Mouse (Mus musculus) monocyte, adult 2 months (primary cell): Measurements from ENCODE around the gene Pxn.

Source experiments
- DNase-seq, 2 experiments: peaks; one replicate each; pipeline ENCODE4 v3.0.0; 2022; ENCODE audit warnings: low spot score in 2 of 2, low read depth in 1 of 2

The Pxn gene

DNA sequence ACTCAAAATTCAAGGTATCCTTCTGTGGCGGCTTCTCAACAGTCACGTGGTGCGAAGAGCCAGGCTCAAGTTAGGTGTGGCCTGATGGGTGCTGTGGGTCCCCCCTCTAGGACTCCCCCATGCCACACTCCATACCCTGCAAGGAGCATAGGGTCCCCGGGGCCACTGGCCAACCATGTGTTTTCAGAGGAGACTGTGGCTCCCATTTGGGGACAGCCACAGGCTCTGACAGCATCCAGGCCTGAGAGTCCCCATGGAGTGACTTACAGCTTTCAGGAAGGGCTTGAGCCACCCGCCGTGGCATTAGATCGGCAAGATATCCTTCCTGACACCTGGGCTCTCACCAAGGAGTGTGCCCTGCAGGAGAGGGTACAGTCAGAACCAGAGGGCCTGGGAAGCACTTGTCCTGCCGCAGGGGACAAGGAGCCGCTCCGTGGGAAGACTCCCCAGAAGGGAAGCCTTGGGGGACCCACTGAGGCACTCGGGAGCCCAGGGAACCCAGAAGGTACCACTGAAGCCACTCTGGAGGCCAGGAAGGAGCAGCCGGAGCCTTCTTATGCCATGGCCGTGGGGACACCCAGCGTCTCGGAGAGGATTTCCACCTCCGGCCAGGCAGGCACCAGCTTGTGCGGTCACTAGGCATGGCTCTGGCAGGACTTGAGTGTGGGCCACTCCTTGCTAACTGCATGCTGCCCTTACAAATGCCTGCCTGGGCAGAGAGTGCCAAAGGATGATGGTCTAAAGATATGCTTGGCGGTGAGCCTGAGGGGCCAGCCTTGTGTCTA is 42.2 kb downstream of the Pxn start:
- DNase-seq = no peak

DNA sequence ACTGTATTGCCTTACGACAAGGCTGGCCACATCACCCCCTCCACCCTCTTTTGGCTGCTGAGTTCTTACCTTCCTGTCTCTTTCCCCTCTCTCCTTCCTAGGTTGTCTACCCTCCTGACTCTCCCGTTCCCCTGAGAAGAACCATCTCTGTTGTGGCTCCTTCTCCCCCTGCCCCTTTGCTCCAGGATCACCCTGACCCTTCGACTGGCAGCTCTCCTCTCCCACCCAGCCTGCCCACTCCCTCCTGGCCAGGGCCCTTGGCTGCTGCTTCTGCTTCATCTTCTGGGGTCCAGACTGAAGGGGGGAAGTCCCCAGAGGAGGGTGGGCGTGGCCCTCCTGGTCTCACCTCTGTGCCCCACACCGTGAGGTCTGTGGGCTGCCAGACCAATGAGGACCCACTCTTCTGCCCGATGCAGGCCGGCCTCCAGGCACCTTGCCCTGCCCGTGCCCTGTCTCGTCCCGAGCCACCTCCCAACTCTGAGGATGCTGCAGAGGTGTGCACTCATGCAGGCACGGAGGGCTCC is 44.1 kb downstream of the Pxn start:
- DNase-seq = no peak

DNA sequence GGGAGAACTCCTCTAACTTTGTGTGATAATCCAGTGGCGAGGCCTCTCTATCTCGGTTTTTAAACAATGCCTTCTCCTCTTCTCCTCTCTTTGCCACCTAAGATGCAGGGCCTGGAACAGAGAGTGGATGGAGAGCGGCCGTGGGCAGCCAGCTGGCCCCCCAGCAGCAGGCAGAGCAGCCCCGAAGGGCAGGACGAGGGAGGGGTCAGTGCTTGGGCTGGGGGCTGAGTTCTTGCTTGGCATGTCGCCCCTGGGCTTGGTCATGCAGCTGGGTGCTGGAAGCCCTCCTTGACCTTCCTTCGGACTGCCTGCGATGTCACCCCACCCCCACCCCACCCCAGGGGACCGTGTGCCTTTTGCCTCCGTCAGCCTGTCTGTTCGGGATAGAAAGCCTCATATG is 44.9 kb downstream of the Pxn start:
- no peak for DNase-seq

DNA sequence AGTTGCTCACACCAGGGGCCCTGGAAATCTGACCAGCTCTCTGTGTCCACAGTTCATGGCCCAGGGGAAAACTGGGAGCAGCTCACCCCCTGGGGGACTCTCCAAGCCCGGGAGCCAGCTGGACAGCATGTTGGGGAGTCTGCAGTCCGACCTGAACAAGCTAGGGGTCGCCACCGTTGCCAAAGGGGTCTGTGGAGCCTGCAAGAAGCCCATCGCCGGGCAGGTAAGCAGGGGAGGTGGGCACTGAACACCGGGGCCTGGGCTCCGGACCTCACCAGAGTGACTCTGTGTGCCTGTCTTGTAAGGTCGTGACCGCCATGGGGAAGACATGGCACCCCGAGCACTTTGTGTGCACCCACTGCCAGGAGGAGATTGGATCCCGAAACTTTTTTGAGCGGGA is 45.3 kb downstream of the Pxn start:
- DNase-seq = no peak

DNA sequence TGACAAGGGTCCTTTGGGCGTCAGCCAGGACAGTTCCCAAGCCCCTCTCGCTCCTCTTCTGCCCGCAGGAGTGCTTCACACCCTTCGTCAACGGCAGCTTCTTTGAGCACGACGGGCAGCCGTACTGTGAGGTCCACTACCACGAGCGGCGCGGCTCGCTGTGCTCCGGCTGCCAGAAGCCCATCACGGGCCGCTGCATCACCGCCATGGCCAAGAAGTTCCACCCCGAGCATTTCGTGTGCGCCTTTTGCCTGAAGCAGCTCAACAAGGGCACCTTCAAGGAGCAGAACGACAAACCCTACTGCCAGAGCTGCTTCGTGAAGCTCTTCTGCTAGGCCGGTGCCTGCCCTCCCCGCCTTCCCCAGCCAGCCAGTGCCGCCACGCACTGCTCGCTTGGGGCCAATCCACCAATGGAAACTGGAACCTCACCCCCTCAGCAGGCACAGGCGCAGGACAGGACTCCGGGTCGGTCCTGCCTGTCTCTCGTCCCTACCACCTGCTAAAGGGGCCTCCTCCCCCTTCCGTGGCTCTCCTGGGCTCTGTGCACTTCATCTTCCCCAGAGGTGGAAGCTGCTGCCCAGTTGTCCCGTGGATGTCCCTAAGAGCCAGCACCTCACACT is 47.4 kb downstream of the Pxn start:
- no peak for DNase-seq

DNA sequence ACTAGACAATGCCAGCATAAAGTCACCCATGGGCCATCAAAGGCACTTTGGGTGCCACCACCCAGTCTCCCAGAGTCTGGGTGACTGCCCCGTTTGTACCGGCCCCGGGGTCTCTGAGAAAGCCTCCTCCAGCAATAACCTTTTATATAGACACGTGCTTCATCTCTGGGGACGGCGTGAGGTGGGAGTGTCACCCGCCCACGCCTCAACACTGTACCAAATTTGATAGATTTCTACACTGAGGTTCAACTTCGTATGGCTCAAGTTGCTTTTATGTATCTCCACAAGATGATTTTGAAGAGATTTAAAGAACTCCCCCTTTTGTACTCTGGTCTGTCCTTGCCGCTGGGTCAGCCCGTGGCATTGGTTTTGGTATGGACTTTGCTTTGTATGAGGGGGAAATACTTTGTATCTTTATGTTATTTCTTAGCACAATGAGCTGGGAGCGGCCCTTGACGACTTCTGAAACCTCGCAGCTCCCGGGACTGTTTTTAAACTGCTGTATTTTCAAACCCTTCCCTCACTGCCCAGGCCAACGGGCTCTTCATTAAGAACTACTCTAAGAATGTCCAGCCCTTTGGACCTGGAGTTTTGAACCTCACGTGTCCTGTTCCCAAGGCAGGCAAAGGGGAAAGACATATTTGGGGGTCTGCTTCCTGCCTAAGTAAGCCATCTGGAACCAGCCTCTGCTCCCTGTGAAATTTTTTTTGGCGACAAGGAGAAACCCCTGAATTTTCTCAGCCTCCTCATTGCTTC is 48.2 kb downstream of the Pxn start:
- no peak for DNase-seq

DNA sequence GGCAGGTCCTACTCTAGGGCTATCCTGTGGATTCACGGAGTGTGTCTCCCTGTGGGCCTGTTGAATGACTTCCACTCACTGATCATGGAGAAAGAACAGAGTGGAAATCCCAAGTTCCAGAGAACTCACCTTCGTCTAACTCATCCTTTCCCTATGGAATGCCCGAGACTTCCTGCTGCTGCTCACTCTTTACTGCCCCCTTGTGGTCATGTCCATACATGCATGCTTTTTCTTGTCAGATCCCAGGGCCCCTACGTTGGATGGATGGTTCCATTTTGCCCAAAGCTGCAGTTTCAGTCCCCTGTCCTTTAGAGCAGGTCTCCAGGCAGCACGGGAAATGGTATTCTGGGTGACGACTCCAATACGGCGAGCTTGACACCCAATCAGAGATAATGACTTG is 49.7 kb downstream of the Pxn start:
- peak in 1 of 2 experiments; percentile 43 for DNase-seq

DNA sequence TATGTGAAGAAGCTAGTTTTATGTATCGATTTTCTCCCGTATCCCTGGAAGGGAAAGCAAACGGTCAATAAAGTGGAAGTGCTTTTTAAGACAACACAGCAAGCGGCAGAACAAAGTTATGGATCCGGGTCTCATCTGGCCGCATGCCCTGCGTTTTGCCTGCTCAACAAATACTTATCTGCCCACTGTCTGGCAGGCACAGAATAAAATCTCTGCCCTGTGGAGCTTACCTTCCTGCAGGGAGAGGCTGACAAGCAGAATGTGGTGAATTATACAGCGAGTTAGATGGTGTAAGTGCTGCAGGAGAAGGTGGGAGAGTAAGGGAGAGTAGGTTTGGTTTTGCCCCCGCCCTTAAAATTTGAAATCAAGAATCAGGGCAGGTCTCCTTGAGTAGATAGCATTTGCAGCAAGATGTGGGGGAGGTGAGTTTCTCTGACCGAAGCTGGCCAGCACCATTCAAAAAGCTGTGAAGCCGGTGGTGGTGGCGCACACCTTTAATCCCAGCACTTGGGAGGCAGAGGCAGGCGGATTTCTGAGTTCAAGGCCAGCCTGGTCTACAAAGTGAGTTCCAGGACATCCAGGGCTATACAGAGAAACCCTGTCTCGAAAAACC is 51.8 kb downstream of the Pxn start:
- no peak for DNase-seq

DNA sequence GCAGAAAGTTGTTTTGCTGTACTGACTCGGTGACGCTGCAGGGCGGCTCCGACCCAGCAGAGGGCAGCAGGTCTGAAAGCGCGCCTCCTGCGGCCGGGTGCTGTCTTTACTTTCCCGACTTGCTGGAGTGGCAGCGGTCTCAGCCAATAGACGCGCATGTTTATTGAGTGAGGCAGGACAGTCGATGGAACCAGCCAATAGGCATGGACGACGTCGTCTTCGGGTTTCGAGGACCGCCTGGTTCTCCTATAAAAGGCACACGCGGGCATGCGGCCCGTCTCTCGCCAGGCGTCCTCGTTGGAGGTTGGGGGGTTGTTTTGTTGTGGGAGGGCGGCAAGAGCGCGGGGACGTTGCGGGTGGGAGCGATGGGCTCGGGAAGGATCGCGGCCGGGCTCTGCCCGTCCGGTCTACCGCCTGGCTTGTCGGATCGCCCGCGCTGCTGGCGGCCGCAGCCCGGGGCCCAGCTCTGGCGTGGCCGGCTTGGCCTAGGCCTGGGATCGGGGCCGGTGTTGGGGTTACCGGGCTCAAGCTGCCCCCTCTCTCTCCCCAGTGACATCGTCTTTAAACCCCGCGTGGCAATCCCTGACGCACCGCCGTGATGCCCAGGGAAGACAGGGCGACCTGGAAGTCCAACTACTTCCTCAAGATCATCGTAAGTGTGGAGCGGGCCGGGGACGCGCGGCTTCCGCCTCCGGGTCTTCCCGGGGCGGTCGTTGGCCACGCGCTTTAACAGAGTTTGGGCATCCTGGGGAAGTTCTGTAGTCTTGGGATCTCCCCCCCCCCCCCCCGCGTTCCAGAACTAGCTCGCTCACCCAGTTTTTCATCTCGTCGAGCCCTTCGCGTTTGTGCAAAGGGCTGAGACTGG is 53.0 kb downstream of the Pxn start, which contains the start of gene Rplp0:
TSS of gene Rplp0 (plus strand) at position 231 of the 865 bp plus-strand sequence.
- peak; percentile 97 to 99 for DNase-seq

DNA sequence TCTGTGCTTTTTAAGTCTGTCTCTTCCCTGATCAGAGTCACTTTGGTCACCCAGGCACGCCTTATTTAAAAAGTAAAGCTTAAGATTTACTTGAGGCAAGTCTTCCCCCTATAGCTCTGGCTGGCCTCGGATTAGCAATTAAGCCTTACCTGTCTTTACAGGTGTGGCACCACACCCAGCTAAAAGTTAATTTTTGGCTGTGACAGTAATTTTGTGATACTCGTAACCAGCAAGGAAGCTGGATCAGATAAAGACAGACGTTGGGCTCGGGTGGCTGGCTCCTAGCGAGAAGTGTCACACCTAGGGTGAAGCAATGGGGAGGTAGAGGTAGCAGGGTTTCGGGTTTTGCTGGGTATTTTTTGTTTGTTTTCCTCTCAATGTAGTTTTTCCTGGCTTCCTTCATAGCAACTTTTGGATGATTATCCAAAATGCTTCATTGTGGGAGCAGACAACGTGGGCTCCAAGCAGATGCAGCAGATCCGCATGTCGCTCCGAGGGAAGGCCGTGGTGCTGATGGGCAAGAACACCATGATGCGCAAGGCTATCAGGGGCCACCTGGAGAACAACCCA is 53.9 kb downstream of the Pxn start:
- DNase-seq = no peak

DNA sequence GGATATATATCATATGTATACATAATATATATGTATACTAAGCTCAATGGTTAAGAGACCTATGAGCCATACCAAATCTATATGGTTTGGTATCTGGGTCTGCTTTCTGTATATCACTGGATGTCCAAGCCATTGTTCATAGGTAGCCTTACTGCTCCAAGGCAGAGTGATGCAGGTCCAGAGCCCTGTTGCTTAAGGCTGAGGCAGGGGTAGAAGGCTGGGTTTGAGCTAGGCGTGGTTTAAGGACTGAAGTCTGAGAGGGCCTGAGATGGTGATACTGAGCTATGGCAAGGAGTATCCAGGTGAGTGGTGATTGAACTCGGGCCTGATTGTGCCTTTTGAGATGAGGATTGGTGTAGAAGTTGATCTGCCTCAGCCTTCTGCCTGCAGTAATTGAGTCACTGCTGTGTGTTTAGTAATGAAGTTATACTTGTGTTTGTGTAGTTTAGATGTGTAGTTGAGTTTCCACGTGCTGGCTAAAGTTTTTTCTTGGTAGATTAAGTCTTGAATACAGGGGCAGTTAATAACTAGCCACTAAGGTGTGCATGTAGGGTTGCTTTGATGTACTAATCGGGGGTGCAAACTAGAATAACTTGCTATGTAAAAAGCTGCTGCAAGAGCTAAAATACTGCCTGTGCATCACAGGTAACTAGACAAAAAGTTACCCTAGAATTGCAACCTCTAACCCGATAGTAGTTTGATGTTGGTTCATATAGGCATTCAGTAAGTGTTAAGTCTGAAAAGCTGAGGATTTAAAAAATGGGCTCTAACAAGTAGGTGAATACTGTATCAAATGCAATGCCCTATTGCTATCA is 57.5 kb downstream of the Pxn start:
- no peak for DNase-seq

DNA sequence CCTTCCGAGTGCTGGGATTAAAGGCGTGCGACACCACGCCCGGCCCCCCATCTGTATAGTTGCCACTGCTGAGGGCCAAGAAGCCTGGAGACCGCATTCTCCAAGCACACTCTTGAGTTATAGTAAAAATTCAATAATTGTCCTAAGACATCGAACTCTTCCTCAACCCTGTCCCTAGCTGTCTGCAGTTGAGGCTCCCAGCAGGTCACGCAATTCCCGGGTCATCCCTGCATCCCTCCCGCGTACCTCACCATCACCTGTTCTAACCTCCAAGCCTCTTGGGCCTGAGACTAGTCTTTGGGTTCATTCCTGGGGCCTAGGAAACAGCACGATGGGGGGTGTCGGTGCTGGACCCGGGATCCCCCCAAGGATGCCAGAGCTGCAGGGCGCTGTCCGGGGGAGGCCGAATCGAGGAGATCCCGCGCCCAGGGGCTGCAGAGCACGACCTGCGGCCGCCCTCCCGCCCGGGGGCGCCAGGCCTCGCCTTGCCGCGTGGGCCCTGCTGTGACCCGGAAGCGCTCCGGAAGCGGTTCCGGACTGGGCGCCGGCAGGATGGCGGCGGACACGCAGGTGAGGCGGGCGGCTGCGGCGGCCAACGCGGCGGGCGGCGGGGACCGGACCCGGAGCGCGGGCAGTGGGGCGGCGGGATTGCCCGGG is 58.4 kb downstream of the Pxn start, which contains the start of gene Gcn1l1:
TSS of gene Gcn1l1 (plus strand) at position 518 of the 657 bp plus-strand sequence.
- DNase-seq = peak in 1 of 2 experiments; percentile 31

DNA sequence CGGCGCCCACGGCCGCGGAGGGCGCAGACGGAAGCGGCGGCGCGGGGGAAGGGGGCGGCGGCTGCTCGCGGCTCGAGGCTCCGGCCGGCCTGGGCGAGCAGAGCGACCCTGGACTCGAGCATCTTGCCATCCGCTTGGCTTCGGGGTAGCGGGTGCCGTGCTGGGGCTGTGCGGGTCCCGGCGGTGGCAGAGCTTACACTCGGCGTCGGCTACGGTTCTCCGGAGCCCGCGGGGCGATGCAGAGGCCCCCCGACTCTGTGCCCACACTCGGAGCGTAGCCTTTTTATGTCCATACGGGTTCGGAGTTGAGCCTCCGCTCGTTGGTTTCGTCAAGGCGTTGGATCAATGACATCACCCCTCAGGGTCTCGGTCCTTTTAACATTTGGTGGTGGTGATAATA is 58.9 kb downstream of the Pxn start:
- no peak for DNase-seq

DNA sequence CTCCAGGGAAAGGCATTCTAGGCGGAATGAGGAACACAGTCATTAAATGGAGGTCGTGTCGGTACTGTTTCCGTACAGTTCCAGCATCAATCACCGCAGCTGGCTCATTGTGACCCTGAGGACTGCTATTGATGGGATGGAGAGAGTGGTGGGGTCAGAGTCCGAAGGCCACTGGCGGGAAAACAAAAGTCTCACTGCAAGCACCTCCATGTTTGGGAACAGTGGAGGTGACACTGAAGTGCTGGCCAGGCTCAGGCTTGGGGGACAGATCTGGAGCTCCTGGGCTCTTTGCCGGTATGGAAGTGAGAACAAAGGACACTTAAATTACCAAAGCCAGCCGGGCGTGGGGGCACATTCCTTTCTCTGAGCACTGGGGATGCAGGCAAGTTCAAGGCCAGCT is 62.2 kb downstream of the Pxn start:
- no peak for DNase-seq

DNA sequence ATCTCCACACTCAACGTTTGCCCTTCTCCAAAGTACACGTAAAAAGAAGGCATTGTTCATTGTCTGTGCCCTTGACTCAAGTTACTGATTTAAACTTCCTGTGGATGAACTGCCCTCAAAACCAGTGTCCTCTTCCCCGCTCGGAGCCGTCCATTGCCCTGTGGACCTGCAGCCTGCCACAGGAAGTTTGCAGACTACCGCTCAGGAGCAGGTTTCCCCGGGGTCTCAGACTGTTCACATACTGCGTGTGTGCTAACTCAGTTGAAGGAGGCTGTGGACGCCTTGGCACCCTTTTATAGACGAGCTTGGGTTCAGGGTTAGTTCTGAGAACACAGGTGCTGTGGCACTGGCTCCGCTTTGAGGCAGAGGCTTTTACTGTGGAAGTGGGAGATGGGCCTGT is 62.8 kb downstream of the Pxn start:
- DNase-seq = no peak

DNA sequence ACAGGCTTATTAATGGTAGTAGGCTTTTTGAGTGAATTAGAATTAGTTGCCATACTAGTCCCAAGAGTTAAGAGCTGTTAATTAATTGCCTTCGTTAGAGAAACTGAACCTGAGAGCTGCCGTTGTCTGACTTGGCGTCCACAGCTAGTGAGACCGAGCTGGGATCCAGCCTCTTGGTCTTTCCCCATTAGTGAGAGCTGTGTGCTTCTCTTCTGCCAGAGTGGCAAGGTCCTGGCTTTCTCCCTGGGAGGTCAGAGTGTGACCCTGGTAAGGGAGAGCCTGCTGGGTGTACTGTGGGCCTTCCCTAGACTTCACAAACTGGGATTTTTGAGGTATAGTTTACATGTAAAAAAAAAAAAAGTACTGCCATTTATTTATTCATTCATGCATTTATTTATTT is 63.2 kb downstream of the Pxn start:
- DNase-seq = no peak

DNA sequence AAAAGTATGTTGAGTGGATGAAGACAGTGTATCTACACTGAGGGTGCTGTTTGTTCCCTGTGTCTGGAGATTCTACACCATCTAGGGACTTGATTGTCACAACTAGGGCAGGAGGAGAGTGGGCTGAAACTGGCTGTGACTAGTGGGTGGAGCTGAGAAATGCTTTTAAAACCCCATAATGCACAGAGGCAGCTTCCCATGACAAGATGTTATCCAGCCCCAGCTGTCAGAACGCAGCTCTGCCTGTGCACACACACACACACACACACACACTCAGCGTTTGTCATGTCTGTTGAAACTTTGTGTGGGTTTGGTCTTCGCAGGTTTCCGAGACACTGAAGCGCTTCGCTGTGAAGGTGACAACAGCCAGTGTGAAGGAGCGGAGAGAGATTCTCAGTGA is 64.6 kb downstream of the Pxn start:
- no peak for DNase-seq

DNA sequence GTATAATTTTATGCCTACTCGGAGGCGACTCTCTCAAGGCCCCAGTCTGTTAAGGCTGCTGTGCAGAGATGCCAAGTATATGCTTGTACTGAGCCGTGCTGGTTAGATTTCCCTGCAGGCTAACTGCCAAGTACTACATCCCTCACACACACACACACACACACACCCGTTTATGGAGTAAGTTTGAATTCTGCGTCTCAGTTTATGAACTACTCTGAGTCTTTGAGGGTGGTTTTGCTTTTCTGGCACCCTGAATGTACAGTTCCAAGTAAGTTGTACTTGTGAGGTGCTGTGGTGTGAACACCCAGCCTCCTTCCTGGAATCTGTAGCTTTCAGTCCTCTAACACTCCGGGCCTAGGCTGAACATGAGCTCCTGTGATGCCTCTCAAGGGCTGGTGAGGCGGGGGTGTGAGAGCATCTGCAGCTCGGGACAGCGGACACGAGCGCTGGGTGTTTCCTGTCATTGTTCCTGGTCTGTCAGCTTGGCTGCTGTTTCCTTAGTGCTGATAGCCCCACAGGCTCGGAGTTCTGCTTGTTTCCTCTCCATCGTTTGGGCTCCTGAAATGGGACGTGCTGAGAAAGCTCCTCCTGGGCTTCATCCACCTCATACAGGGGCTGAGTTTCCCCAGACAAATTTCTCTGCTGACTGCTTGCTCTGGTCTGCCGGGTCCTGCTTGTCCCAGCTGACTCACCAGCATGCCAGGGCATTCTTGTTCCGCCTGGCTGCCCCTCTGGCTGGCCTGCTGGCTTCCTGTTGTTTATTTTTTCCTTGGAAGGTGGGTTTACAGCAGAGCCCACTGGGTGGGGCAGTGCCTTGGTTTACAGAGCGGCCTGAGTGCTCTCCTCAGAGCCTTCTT is 66.4 kb downstream of the Pxn start:
- DNase-seq = no peak
